In genomic region chr3:101398071-101398786, GRCm38 (mm10) we compare ENCODE assay signal across 8 mouse cellular contexts. TPM values are rescaled to one million over a fixed set of nuclear protein-coding genes. Genes with fewer than 3 reads are reported as not detected.
DNase-seq lines count a peak whose midpoint lies in the region; ATAC-seq and TF ChIP-seq lines count a peak whose summit lies in the region.

No protein-coding gene starts in this region.

- H3K4me2 ChIP-seq in kidney, postnatal 0 days (ENCODE audit: low read length) = no peak overlapping the region
- peak overlapping the region; percentile 15; the same call in 1 of the 2 replicates for H3K4me2 ChIP-seq in heart, embryonic 15.5 days

- TF ChIP-seq CTCF in kidney, postnatal 0 days (IDR thresholded peaks at IDR 0.05; ENCODE audit: low read depth) = peak; percentile 39; the same call in 1 of the 2 replicates
- no peak for TF ChIP-seq CTCF in cerebellum, adult 2 months (IDR thresholded peaks at IDR 0.05; ENCODE audit: borderline replicate concordance, insufficient read depth, low read depth, low read length)

- H3K27ac ChIP-seq in kidney, postnatal 0 days = peak overlapping the region; percentile 57; the same call in 1 of the 2 replicates
- peak overlapping the region; percentile 92 for H3K27ac ChIP-seq in embryonic facial prominence, embryonic 10.5 days (replicated peaks)
- H3K27ac ChIP-seq in heart, embryonic 15.5 days = peak overlapping the region; percentile 73
- H3K27ac ChIP-seq in cerebellum, adult 2 months (ENCODE audit: insufficient read depth, low read length) = no peak overlapping the region

- H3K9me3 ChIP-seq in kidney, postnatal 0 days (replicated peaks; ENCODE audit: low read length) = no peaks in the 10 kb centered on the region
- no peaks in the 10 kb centered on the region for H3K9me3 ChIP-seq in embryonic facial prominence, embryonic 10.5 days
- no peaks in the 10 kb centered on the region for H3K9me3 ChIP-seq in heart, embryonic 15.5 days (replicated peaks)

- peaks cover 56% of the 10 kb centered on the region for H3K4me1 ChIP-seq in kidney, postnatal 0 days (replicated peaks; ENCODE audit: insufficient read depth, low read length)
- peaks cover 100% of the 10 kb centered on the region for H3K4me1 ChIP-seq in embryonic facial prominence, embryonic 10.5 days
- H3K4me1 ChIP-seq in heart, embryonic 15.5 days (replicated peaks) = peaks cover 72% of the 10 kb centered on the region
- peaks cover 9% of the 10 kb centered on the region for H3K4me1 ChIP-seq in cerebellum, adult 2 months (ENCODE audit: control insufficient read depth, insufficient read depth, low read length)

- H3K9ac ChIP-seq in kidney, postnatal 0 days (ENCODE audit: low read depth, low read length) = no peak overlapping the region
- H3K9ac ChIP-seq in heart, embryonic 15.5 days = no peak overlapping the region

- H3K36me3 ChIP-seq in kidney, postnatal 0 days (ENCODE audit: insufficient read depth, low read length) = no peaks in the 10 kb centered on the region
- peaks cover 5% of the 10 kb centered on the region; the same call in 1 of the 2 replicates for H3K36me3 ChIP-seq in embryonic facial prominence, embryonic 10.5 days (replicated peaks)
- H3K36me3 ChIP-seq in heart, embryonic 15.5 days = no peaks in the 10 kb centered on the region

- H3K27me3 ChIP-seq in kidney, postnatal 0 days (ENCODE audit: insufficient read depth, low read length) = no peaks in the 10 kb centered on the region
- no peaks in the 10 kb centered on the region for H3K27me3 ChIP-seq in embryonic facial prominence, embryonic 10.5 days (replicated peaks; ENCODE audit: low read depth, poor library complexity, severe bottlenecking)
- H3K27me3 ChIP-seq in heart, embryonic 15.5 days = no peaks in the 10 kb centered on the region
- no peaks in the 10 kb centered on the region for H3K27me3 ChIP-seq in cerebellum, adult 2 months (ENCODE audit: control insufficient read depth, insufficient read depth, low read length)

- DNase-seq in kidney, postnatal 0 days (ENCODE audit: low spot score) = peak; percentile 90
- no peak for DNase-seq in kidney, adult 18-20 months
- DNase-seq in embryonic facial prominence, embryonic 10.5 days (ENCODE audit: low spot score) = peak; percentile 89
- peak; percentile 34 for DNase-seq in lung, postnatal 25 days (ENCODE audit: low spot score)
- DNase-seq in right cerebral cortex, postnatal 4 days = no peak
- DNase-seq in cerebellum, adult 2 months = no peak

- no peak overlapping the region for H3K4me3 ChIP-seq in kidney, postnatal 0 days (replicated peaks; ENCODE audit: low read depth, low read length)
- H3K4me3 ChIP-seq in embryonic facial prominence, embryonic 10.5 days = peak overlapping the region; percentile 36
- H3K4me3 ChIP-seq in heart, embryonic 15.5 days = no peak overlapping the region
- H3K4me3 ChIP-seq in cerebellum, adult 2 months (replicated peaks; ENCODE audit: insufficient read depth, low read depth, low read length) = no peak overlapping the region

- TF ChIP-seq POLR2A in cerebellum, adult 2 months (IDR thresholded peaks at IDR 0.05; ENCODE audit: borderline replicate concordance, insufficient read depth, low read length) = no peak

- 22% methylated on average over 12 of the region's 12 CpGs for WGBS in kidney, postnatal 0 days
- WGBS in embryonic facial prominence, embryonic 10.5 days = 24% methylated on average over 12 of the region's 12 CpGs
- 38% methylated on average over 12 of the region's 12 CpGs for WGBS in heart, embryonic 15.5 days
- 89% methylated on average over 12 of the region's 12 CpGs for WGBS in cerebellum, adult 2 months

- ATAC-seq in kidney, postnatal 0 days (replicated peaks; ENCODE audit: low FRiP score, low read depth) = peak; percentile 62
- ATAC-seq in heart, embryonic 15.5 days (replicated peaks; ENCODE audit: insufficient number of reproducible peaks, insufficient read depth, low FRiP score, low read depth) = no peak
- no peak for ATAC-seq in granulocyte monocyte progenitor cell, adult 5-6 weeks (replicated peaks; ENCODE audit: poor library complexity, severe bottlenecking)

RNA-seq across cellular contexts. Expression of gene Igsf3, which starts 21.3 kb away (rescaled TPM):
- 15.3 and 16.9 TPM in 2 replicates for polyA plus RNA-seq in kidney, postnatal 0 days (2015; fragmentation: Nextera tagmentation; extraction: Ambion mirVana)
- polyA plus RNA-seq in embryonic facial prominence, embryonic 10.5 days (2016; fragmentation: Nextera tagmentation; extraction: Ambion mirVana) = 52.1 and 59.2 TPM in 2 replicates
- 38.0 and 45.0 TPM in 2 replicates for polyA plus RNA-seq in heart, embryonic 15.5 days (2015; fragmentation: Nextera tagmentation; extraction: Ambion mirVana)
- 0.13 TPM in 2 replicates for total RNA-seq in granulocyte monocyte progenitor cell, adult 5-6 weeks (2014; fragmentation: Nextera tagmentation)
- under 0.01 and 0.04 TPM in 2 replicates for total RNA-seq in granulocyte monocyte progenitor cell, adult 5-6 weeks (2017)
- polyA plus RNA-seq in cerebellum, adult 2 months (2012; rRNA removed) = 4.3 and 5.1 TPM in 2 replicates

Comparison
In these comparisons a context has a peak if more than half of its experiments do, and no peak if none do; other contexts are left out.
1. DNase-seq: peak in kidney, postnatal 0 days (single experiment), embryonic facial prominence, embryonic 10.5 days (single experiment) and lung, postnatal 25 days (single experiment); none in kidney, adult 18-20 months (single experiment), right cerebral cortex, postnatal 4 days (single experiment) and cerebellum, adult 2 months (0 of 2).